Mouse (Mus musculus) stomach, embryonic 16.5 days (tissue): ENCODE measurements at regions not wholly inside any gene's neighbourhood (a gene's known extent, or its start where the extent isn't known, plus 50 kb on each side); places are given as distances from the start of the nearest gene placed in this dataset.

ENCODE experiments used
- ATAC-seq: fragments of 200-750 bp; cut with Nextera tagmentation; 2 replicates; pipeline ENCODE4 v1.8.0; 2017; ENCODE audit warnings: moderate number of reproducible peaks, moderate TSS enrichment; ENCODE audit not compliant: insufficient read depth, low FRiP score
- H3K27ac ChIP-seq: fragments of 300-500 bp; sonication (generic); 2 replicates; pipeline ENCODE4 v1.5.1; 2014; ENCODE audit warnings: low read length
- H3K27me3 ChIP-seq: fragments of 300-500 bp; sonication (generic); 2 replicates; pipeline ENCODE4 v1.6.1; 2014; ENCODE audit warnings: low read length, control low read depth, mixed read lengths; ENCODE audit not compliant: control insufficient read depth, insufficient read depth
- H3K36me3 ChIP-seq: fragments of 300-500 bp; sonication (generic); 2 replicates; pipeline ENCODE4 v1.6.1; 2014; ENCODE audit warnings: low read length; ENCODE audit not compliant: control insufficient read depth, insufficient read depth
- H3K4me1 ChIP-seq: fragments of 300-500 bp; sonication (generic); 2 replicates; pipeline ENCODE4 v1.6.1; 2014; ENCODE audit warnings: low read length, control low read depth, mixed read lengths; ENCODE audit not compliant: control insufficient read depth, insufficient read depth
- H3K4me2 ChIP-seq: fragments of 300-500 bp; sonication (generic); 2 replicates; pipeline ENCODE4 v1.6.1; 2014; ENCODE audit warnings: low read depth, low read length, mixed read lengths
- H3K4me3 ChIP-seq: fragments of 300-500 bp; sonication (generic); replicated peaks from 2 replicates; pipeline ENCODE4 v1.5.1; 2014; ENCODE audit warnings: mild to moderate bottlenecking, low read length
- H3K9ac ChIP-seq: fragments of 300-500 bp; sonication (generic); 2 replicates; pipeline ENCODE4 v1.6.1; 2014; ENCODE audit warnings: low read length
- H3K9me3 ChIP-seq: fragments of 300-500 bp; sonication (generic); replicated peaks from 2 replicates; pipeline ENCODE4 v1.6.1; 2016; ENCODE audit warnings: low read length, control low read depth; ENCODE audit not compliant: control insufficient read depth
- WGBS: fragments of 180-500 bp; shearing (Covaris S2); extraction: QIAGEN DNeasy Blood & Tissue Kit; methylation state at CpG from one replicate; pipeline ENCODE4 v1.1.7; 2014; 5-methylcytosine and 5-hydroxymethylcytosine counted together

DNA sequence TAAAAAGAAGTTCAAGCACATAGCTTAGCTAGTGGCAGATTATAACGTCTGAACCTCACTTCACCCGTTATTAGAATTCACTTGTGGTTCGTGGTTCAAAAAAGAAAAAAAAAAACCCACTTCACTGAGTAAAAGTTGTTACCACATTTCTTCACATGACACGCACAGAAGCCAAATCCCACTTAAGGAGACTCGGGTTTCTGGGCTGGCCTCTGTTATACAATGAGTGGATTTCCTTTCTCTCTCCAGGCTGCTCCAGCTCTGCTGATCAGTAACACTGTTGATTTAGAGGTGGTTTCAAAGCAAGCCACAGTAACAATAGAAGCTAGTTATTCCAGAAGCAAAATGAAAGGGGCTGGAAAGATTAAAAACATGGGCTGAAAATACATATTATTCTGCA is 147.4 kb downstream of the Rnd3 start:
- whole genome bisulfite sequencing, result 57% methylated on average over 5 of the region's 5 CpGs
- H3K4me1 ChIP-seq, result no peaks in the 10 kb centered on the region
- ATAC-seq, result no peak

DNA sequence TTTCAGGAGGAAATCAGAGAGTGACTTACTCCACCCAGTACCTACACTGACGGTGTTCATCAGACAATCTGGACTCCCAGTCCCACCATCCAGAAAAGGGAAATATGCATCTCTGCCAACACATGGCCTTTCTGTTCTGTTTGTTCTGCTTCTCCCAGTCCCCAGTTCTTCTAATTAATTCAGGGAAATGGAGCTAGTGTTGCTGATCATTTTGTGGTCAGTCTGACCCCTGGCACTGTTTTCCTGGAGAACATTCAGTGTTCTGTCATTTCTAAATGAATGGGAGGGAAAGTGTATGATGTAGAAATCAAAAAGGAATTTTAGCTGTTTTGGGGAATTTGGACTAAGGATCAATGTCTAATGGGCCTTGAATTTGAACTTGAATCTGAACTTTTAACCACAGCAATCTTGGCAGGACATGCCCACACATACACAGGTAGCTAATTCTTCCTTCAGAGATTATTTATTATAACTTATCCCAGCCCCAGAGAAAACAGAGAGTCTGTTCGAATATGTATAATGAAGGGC is 165.0 kb downstream of the Rnd3 start:
- Histone ChIP-seq H3K9ac (no peak overlapping the region), H3K9me3 (no peaks in the 10 kb centered on the region), H3K27me3 (no peaks in the 10 kb centered on the region), H3K4me1 (0 out of 2 replicates have a peak, but pooled peaks cover 2% of the 10 kb centered on the region), H3K4me2 (no peak overlapping the region), H3K27ac (no peak overlapping the region), H3K4me3 (no peak overlapping the region), H3K36me3 (no peaks in the 10 kb centered on the region)
- 65% methylated on average over 2 of the region's 2 CpGs for WGBS
- ATAC-seq, result no peak

More for the DNA sequence above, 147.4 kb downstream of the Rnd3 start:
- H3K9me3 ChIP-seq, result no peaks in the 10 kb centered on the region
- H3K4me3 ChIP-seq, result no peak overlapping the region
- no peak overlapping the region for H3K27ac ChIP-seq
- H3K4me2 ChIP-seq, result no peak overlapping the region
- no peaks in the 10 kb centered on the region for H3K36me3 ChIP-seq
- no peak overlapping the region for H3K9ac ChIP-seq
- no peaks in the 10 kb centered on the region for H3K27me3 ChIP-seq

DNA sequence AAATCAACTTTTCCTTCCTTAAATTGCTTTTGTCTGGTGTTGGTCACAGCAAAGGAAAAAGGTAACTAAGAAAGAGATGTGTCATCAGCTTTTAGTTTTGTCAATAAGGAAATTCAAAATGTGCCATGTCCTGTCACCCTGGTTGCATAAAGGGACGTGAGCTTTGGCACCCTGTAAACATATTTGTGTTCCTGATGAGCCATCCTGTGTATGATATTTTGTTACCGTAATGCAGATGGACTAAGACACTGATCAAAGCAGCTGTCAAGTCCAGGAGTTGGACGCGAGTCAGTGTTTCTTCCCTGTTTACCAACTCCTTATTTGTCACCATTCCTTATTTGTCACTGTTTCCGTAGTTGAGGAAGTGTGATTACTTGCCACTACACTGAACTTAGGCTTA is 166.3 kb downstream of the Rnd3 start:
- 0 out of 2 replicates have a peak, but pooled peaks cover 2% of the 10 kb centered on the region for H3K4me1 ChIP-seq
- no peaks in the 10 kb centered on the region for H3K27me3 ChIP-seq
- H3K4me2 ChIP-seq, result no peak overlapping the region
- ATAC-seq, result no peak
- H3K27ac ChIP-seq, result no peak overlapping the region
- H3K36me3 ChIP-seq, result no peaks in the 10 kb centered on the region
- H3K4me3 ChIP-seq, result no peak overlapping the region
- no peaks in the 10 kb centered on the region for H3K9me3 ChIP-seq
- no peak overlapping the region for H3K9ac ChIP-seq
- 76% methylated on average over 5 of the region's 5 CpGs for WGBS

DNA sequence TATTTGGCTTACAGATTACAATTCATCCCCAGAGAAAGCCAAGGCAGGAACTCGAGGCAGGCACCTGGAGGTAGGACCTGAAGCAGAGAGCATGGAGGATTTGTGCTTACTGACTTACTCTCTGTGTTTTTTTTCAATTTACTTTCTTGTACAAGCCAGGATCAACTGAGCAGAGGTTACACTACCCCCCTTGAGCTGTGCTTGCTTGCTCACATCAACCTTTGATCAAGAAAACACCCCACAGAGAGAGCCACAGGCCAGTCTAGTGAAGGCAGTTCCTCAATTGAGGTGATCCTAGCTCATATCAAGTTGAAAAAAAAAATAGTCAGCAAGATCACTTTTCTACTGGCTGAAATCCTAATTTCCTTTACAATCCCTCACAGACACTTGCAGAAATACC is 170.6 kb downstream of the Rnd3 start:
- no peaks in the 10 kb centered on the region for H3K9me3 ChIP-seq
- H3K36me3 ChIP-seq, result no peaks in the 10 kb centered on the region
- no peak overlapping the region for H3K4me2 ChIP-seq
- ATAC-seq, result no peak
- H3K4me3 ChIP-seq, result no peak overlapping the region
- WGBS, result 58% methylated on average over 1 of the region's 1 CpGs
- no peak overlapping the region for H3K9ac ChIP-seq
- no peak overlapping the region for H3K27ac ChIP-seq
- H3K4me1 ChIP-seq, result 0 out of 2 replicates have a peak, but pooled peaks cover under 1% of the 10 kb centered on the region
- no peaks in the 10 kb centered on the region for H3K27me3 ChIP-seq

DNA sequence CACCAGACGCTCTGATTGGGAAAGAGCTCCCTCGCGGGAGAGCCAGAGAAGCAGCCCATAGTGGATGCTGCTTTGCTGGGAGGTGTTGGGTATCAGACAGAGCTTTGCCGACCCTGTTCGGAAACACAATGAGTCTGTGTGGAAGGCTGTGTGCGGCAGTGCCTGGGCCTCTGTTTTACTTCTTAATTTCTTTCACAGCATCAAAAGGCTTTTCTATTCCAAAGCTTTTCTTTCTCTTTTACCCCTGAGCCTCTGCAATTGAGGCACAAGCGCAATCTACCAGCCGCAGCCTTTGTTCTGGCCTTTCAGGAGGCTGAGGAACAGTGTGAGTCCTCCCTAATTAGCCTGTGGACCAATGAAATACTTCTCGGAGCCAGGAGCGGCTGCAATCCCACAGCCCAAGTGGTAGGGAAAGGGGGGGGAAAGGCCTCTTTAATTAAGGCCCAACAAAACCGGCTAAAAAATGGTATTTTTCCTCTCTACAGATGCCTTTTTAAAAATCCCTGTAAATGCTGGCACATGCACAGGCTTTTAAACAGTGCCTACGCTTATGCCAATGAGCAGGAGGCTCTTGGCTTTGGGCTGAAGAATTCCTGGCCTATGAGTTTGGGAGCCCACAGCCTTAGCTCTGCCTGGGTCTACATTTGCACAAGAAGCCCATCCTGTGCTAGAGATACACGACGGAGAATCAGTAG is 177.6 kb downstream of the Rnd3 start:
- Histone ChIP-seq H3K4me3 (no peak overlapping the region), H3K36me3 (no peaks in the 10 kb centered on the region), H3K27me3 (no peaks in the 10 kb centered on the region), H3K4me1 (peaks cover 10% of the 10 kb centered on the region), H3K4me2 (peak overlapping the region; percentile 16), H3K9me3 (no peaks in the 10 kb centered on the region), H3K9ac (0 out of 2 replicates have a peak overlapping the region, but pooled peaks have one; percentile 26), H3K27ac (no peak overlapping the region)
- ATAC-seq, result no peak
- WGBS, result 25% methylated on average over 14 of the region's 14 CpGs

DNA sequence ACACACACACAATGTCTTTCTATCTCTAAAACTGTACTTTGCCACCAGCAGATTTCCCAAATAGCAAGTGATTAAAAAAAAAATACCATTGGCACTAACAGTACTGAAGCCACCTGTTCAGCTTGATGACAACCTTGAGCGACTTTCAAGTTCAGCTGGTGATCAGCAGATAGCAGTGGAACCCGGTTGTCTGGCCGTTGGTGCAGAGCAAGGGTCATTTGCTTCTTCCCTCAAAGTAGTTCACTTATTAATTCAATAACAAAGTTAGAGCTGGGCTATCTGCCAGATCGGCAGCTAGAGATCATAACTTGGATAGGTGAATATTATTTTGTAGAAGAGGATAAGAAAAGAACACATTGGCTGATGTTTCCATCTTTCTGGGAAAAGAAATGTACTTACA is 180.5 kb downstream of the Rnd3 start:
- WGBS, result 55% methylated on average over 4 of the region's 4 CpGs
- H3K27me3 ChIP-seq, result no peaks in the 10 kb centered on the region
- H3K4me1 ChIP-seq, result peaks cover 10% of the 10 kb centered on the region
- no peaks in the 10 kb centered on the region for H3K9me3 ChIP-seq
- no peak overlapping the region for H3K27ac ChIP-seq
- no peak overlapping the region for H3K4me2 ChIP-seq
- H3K36me3 ChIP-seq, result no peaks in the 10 kb centered on the region
- H3K4me3 ChIP-seq, result no peak overlapping the region
- ATAC-seq, result no peak
- no peak overlapping the region for H3K9ac ChIP-seq

DNA sequence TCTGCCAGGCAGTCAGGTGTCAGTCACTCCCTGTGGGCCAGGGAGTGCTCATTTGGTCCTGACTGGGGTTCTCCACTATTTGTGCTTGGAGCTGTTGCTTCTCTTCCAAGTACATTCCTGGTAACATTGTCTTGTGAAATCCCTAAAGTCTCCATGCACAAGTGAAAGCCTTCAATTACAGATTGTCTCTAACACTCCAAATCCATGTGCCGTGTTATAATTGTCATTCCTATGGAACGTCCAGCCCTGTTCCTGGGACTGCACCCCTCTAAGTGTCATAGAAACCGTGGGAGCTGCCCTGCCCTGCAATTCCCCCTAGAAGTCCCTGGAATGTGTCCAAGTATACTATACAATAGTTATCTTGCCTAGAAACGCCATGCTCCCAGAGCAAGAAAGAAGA is 181.1 kb downstream of the Rnd3 start:
- H3K27me3 ChIP-seq, result no peaks in the 10 kb centered on the region

DNA sequence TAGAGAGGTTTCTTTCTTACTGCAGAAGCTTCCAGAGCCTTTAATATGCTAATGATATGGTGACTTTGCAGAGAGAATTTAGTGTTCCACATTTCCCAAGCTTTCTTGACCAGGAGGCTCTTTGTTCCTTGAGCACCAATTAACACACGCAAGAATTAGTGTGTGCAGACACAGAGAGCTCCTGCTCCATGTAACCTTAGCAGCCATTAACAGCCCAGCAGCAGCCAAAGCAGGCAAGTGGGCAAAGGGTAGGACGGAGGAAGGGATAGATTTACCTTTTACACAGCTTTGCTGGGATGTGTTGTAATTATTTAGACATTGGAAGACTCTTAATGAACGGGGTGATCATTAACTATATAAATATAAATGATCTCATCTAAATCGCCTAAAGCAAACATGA is 181.8 kb downstream of the Rnd3 start:
- H3K27me3 ChIP-seq, result no peaks in the 10 kb centered on the region
- H3K9ac ChIP-seq, result no peak overlapping the region
- no peak overlapping the region for H3K4me2 ChIP-seq
- H3K4me1 ChIP-seq, result peaks cover 10% of the 10 kb centered on the region
- 60% methylated on average over 4 of the region's 4 CpGs for WGBS
- ATAC-seq, result no peak
- no peak overlapping the region for H3K4me3 ChIP-seq
- no peaks in the 10 kb centered on the region for H3K36me3 ChIP-seq
- no peak overlapping the region for H3K27ac ChIP-seq
- H3K9me3 ChIP-seq, result no peaks in the 10 kb centered on the region

More for the DNA sequence above, 181.1 kb downstream of the Rnd3 start:
- Histone ChIP-seq H3K4me2 (no peak overlapping the region), H3K27ac (no peak overlapping the region), H3K9ac (no peak overlapping the region), H3K4me3 (no peak overlapping the region), H3K36me3 (no peaks in the 10 kb centered on the region), H3K9me3 (no peaks in the 10 kb centered on the region), H3K4me1 (peaks cover 10% of the 10 kb centered on the region)
- 31% methylated on average over 4 of the region's 4 CpGs for WGBS
- no peak for ATAC-seq

DNA sequence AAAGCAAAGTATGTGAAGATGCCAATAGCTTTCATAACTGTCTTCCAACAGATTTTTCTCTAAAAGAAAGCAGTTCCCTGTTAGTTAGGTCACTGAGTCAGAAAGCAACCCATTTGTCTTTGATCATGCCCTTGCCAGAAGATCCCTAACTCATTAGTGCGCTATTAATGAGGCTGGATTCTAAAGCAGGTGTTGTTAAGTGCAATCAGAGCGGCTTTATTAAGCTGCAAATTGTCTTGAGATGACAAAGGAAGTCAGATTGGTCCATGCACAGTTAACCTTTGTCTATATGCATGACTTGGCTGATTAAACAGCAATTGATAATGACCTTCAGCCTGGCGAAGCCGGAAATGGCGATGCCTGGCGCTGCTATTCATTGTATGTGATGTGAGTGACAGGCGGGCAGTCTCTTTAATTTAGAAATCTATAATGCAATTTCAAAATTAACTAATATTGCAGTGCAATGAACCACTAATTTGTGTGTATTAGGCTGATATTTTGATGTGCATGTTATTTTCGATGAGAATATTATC is 183.4 kb downstream of the Rnd3 start:
- Histone ChIP-seq H3K4me3 (no peak overlapping the region), H3K4me1 (peaks cover 6% of the 10 kb centered on the region; the same call in 1 of the 2 replicates), H3K36me3 (no peaks in the 10 kb centered on the region), H3K27ac (no peak overlapping the region), H3K9me3 (no peaks in the 10 kb centered on the region), H3K4me2 (no peak overlapping the region), H3K27me3 (no peaks in the 10 kb centered on the region), H3K9ac (no peak overlapping the region)
- no peak for ATAC-seq
- 84% methylated on average over 8 of the region's 8 CpGs for WGBS
